Mouse (Mus musculus) bone marrow, adult 2 months (tissue): ENCODE results near the gene Pxn. TPM values are rescaled to one million over a fixed set of nuclear protein-coding genes. Genes with fewer than 3 reads are reported as not detected.

Experiments used
- H3K27ac ChIP-seq: fragments of 200-500 bp; 2 replicates; pipeline ENCODE4 v1.5.1; 2012; ENCODE audit warnings: low read depth, mild to moderate bottlenecking, control low read depth, inconsistent platforms, low read length; ENCODE audit not compliant: control insufficient read depth, poor library complexity, insufficient read depth
- H3K4me1 ChIP-seq: fragments of 200-500 bp; 2 replicates; pipeline ENCODE4 v1.6.1; 2011; ENCODE audit warnings: low read length; ENCODE audit not compliant: control insufficient read depth, insufficient read depth
- H3K4me3 ChIP-seq: fragments of 200-500 bp; replicated peaks from 2 replicates; pipeline ENCODE3; 2011; ENCODE audit warnings: mild to moderate bottlenecking, low read depth, low read length, control low read depth; ENCODE audit not compliant: control insufficient read depth
- CTCF ChIP-seq: fragments of 200-500 bp; IDR thresholded peaks from 2 replicates; pipeline ENCODE4 v1.5.1; 2011; ENCODE audit warnings: low read length, control low read depth; ENCODE audit not compliant: control insufficient read depth, insufficient read depth
- POLR2A ChIP-seq: fragments of 200-500 bp; IDR thresholded peaks from 2 replicates; pipeline ENCODE4 v1.6.1; 2011; ENCODE audit warnings: low read depth, mild to moderate bottlenecking, control low read depth, low read length, borderline replicate concordance; ENCODE audit not compliant: control insufficient read depth
- WGBS: fragments of 180-500 bp; shearing (Covaris S2); methylation state at CpG from one replicate; pipeline ENCODE4 v1.1.7; 2018; 5-methylcytosine and 5-hydroxymethylcytosine counted together
- polyA plus RNA-seq: library from polyadenylated mRNA; stranded (reverse); fragments of >200 nt; gene quantifications from 2 replicates; pipeline ENCODE4 v1.2.4, GENCODE M21; 2011; ENCODE audit warnings: low replicate concordance; ENCODE audit not compliant: missing spikeins, insufficient read depth, insufficient read length

Pxn gene
- polyA plus RNA-seq, 1 experiment, result 71.6 TPM

DNA sequence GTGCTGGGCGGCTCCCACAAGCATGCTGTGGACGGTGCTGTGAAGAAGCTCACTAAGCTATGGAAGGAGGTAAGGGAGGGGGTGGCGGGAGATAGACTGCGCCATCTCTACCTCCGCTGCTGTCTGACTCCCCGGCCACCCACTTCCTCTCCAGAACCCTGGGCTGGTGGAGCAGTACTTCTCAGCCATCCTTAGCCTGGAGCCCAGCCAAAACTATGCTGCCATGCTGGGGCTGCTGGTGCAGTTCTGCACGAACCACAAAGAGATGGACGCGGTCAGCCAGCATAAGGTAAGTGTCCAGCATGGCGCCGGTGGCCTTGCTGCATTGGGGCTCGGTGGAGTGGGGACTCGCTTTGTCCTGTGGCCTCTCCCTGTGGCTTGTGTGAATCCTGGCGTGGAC is 72.4 kb downstream of the Pxn start:
- H3K4me3 ChIP-seq, result no peak overlapping the region
- 77% methylated on average over 14 of the region's 14 CpGs for WGBS
- no peaks in the 10 kb centered on the region for H3K4me1 ChIP-seq
- H3K27ac ChIP-seq, result no peak overlapping the region
- TF ChIP-seq POLR2A (no peak), CTCF (no peak)

DNA sequence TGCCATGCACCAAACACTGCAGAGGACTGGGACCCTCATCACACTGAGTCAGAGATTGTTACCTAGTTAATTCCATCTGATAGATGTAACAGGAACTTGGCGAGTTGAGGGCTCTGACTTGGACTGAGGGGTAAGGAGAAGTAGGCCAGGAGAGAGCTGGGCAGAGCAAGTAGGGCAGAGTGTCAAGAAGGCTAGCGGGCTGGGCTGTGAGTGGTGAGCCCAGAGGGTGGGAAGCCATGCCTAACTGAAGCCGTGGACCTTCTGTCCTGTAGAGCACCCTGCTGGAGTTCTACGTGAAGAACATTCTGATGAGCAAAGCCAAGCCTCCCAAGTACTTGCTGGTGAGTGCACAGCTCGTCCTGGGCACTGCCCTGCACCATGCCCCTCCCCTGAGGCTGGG is 72.9 kb downstream of the Pxn start:
- WGBS, result 75% methylated on average over 5 of the region's 5 CpGs

DNA sequence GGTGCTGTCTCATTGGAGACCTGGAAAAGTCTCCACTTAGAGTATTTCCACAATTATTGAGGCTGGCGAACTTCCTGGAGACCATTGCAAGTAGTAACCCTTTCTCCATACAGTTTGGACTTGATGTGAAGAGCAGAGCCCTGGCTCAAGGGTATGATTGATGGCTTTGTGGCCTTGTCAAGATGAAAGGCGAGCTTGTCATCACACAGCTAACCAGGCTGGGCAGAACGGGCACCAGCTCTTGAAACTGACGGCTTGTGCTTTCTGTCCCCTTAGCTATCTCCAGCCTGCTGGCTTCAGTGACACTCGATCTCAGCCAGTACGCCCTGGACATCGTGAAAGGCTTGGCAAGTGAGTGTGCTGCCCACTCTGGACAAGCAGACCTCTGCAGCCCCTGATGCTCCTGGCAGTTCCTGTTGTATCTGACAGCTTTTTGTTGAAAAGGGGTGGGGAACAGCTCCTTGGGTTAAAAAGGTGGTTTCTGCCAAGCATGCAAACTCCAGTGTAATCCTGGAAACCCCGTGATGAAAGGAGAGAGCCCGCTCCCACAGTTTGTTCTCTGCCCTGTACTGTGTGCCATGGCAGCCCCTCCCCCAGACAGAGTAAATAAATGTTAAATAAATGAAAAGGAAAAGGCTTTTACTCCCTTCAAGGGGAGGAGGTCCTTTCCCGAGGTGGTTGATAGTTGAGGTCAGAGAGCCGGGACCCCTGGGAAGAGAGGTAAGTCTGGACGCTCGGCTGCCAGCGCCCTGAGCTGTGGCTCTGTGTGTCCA is 73.9 kb downstream of the Pxn start:
- Histone ChIP-seq H3K27ac (no peak overlapping the region), H3K4me1 (no peaks in the 10 kb centered on the region), H3K4me3 (no peak overlapping the region)
- no peak for TF ChIP-seq CTCF
- TF ChIP-seq POLR2A, result no peak
- 93% methylated on average over 14 of the region's 14 CpGs for WGBS

More for the DNA sequence above, 72.9 kb downstream of the Pxn start:
- Histone ChIP-seq H3K27ac (no peak overlapping the region), H3K4me3 (no peak overlapping the region), H3K4me1 (no peaks in the 10 kb centered on the region)
- TF ChIP-seq POLR2A (no peak), CTCF (no peak)

DNA sequence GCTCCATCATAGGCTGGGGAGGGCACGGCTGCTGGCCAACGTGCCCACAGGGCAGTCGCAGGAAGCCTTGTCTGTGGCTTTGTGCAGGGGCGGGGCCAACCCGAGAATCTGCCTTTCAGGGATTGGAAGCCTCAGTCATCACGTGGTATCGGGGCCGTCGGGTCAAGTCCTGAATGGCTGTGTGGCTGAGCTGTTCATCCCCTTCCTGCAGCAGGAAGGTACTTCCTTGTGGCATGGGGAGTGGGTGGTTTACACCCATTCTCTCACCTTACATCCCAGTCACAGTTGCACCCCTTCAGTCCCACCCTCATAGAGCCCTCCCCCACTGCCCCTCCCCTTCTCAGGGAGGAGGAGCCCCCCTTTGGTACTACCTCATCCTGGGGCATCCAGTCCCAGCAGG is 75.2 kb downstream of the Pxn start:
- WGBS, result 94% methylated on average over 9 of the region's 9 CpGs
- H3K4me3 ChIP-seq, result no peak overlapping the region
- no peak overlapping the region for H3K27ac ChIP-seq
- no peak for TF ChIP-seq CTCF
- no peaks in the 10 kb centered on the region for H3K4me1 ChIP-seq

DNA sequence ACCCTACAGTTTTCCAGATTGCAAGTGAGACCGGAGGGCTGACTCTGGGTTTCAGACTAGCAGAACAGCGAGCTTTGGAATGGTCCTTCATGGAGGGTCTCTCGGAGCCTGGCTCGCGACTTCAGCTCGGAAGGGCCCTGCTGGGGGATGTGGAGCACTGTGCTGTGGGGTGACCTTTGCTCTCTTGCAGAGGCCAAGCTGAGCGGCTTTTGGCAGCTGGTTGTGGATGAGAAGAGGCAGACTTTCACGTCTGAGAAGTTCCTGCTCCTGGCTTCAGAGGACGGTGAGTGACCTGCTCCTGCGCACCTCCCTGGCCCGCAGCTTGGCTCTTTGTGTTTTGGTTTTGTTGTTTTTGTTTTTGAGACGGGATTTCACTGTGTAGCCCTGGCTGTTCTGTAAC is 79.1 kb downstream of the Pxn start:
- Histone ChIP-seq H3K4me3 (no peak overlapping the region), H3K4me1 (no peaks in the 10 kb centered on the region), H3K27ac (no peak overlapping the region)
- WGBS, result 91% methylated on average over 12 of the region's 12 CpGs
- TF ChIP-seq POLR2A, result no peak
- TF ChIP-seq CTCF, result no peak

DNA sequence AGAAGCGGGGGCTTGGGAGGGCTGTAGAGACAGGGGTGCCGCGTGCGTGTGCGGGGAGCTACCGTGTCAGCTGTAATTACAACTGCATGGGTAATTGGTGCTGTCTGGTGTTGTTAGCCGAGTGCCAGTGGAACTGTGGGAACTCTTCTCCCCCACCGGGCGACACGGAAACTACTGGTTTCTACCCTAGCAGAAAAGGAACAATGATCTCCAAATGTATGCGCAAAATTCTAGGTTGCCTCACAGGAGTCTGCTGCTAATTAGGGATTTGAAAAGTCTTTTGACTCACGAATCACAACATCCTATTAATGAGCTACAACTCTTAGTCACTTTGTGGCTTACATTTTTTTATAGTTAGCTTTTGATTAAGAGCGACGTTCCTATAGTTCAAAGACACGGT is 79.7 kb downstream of the Pxn start:
- Histone ChIP-seq H3K27ac (no peak overlapping the region), H3K4me3 (no peak overlapping the region), H3K4me1 (no peaks in the 10 kb centered on the region)
- no peak for TF ChIP-seq CTCF
- 92% methylated on average over 15 of the region's 15 CpGs for WGBS

DNA sequence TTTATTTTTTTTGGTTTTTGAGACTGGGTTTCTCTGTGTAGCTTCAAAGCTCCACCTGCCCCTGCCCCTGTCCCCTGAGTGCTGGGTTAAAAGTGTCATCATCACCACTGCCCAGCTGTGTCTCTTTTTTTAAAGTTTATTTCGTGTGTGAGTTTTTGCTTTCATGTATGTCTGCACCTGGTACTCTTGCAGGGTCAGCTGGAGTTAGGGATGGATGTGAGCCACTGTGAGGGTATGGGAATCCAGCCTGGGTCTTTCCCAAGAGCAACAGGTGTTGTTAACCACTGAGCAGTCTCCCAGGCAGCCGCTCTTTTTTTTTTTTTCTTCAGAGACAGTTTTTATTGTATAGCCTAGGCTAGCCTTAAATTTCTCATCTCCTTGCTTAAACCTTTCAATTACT is 80.3 kb downstream of the Pxn start:
- 95% methylated on average over 2 of the region's 2 CpGs for WGBS
- Histone ChIP-seq H3K4me1 (no peaks in the 10 kb centered on the region), H3K27ac (no peak overlapping the region), H3K4me3 (no peak overlapping the region)
- TF ChIP-seq CTCF (no peak), POLR2A (no peak)

DNA sequence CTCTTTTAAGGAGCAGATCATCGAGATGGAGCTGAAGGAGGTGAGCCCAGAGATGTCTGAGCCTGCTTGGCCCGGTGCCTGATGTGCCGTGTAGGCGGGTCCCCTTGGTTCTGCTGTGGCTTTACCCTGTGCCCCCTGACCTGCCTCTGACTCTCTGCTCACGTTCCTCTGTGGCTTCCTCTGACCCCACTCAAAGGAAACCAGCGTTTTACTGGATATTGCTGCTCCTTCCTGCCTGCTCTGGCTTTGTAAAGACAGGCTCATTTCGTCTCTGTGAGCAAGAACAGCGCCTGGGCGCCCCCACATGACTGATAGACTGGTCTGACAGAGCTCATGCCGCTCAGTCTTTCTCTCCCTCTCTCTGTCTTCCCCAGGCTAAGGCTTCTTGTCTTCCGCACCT is 84.6 kb downstream of the Pxn start:
- Histone ChIP-seq H3K4me3 (no peak overlapping the region), H3K4me1 (no peaks in the 10 kb centered on the region), H3K27ac (no peak overlapping the region)
- TF ChIP-seq POLR2A (no peak), CTCF (no peak)
- 24% methylated on average over 11 of the region's 11 CpGs for WGBS

DNA sequence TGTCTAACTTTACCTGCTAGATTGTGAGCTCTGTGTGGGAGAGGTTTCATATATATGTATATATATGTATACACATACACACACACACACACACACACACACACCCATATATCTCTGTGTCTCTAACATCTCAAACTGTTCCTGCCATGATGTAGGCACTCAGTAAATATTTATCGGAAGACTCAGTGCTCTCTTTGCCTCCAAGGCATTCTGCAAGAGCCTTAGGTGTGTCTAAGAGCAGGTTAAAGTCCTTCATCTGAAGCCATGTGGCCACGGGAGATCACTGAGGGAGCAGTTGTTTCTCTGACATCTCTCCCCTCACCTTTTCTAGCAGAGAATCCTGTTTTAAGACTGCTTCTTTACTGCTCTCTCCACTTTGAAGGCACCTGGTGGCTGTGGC is 85.0 kb downstream of the Pxn start:
- H3K27ac ChIP-seq, result no peak overlapping the region

More for the DNA sequence above, 85.0 kb downstream of the Pxn start:
- TF ChIP-seq CTCF, result no peak
- no peak for TF ChIP-seq POLR2A
- Histone ChIP-seq H3K4me1 (no peaks in the 10 kb centered on the region), H3K4me3 (no peak overlapping the region)
- 93% methylated on average over 2 of the region's 2 CpGs for WGBS
